Mouse (Mus musculus): Measurements from ENCODE around the gene Ppp1r21. TPM values are rescaled to one million over a fixed set of nuclear protein-coding genes. Genes with fewer than 3 reads are reported as not detected.

Ppp1r21 gene
- polyA plus RNA-seq, 1 experiment from 2014 or later: 19.6 TPM

GRCm38 (mm10) chr17:88553473-88554087 is 23.7 kb downstream of the Ppp1r21 start:
- no peak for ATAC-seq (ENCODE audit: insufficient read depth, low FRiP score)

GRCm38 (mm10) chr17:88556176-88556575 is 26.3 kb downstream of the Ppp1r21 start:
- 85% methylated on average over 13 of the region's 13 CpGs for WGBS
- Histone ChIP-seq H3K4me3 (replicated peaks; ENCODE audit: low read length) (no peak overlapping the region), H3K9me3 (replicated peaks; ENCODE audit: control insufficient read depth, low read length) (no peaks in the 10 kb centered on the region), H3K4me2 (ENCODE audit: low read depth, low read length) (no peak overlapping the region), H3K27me3 (ENCODE audit: control insufficient read depth, insufficient read depth, low read length) (no peaks in the 10 kb centered on the region), H3K27ac (ENCODE audit: low read length) (no peak overlapping the region), H3K36me3 (ENCODE audit: control insufficient read depth, insufficient read depth, low read length) (peaks cover 11% of the 10 kb centered on the region; the same call in 1 of the 2 replicates), H3K4me1 (ENCODE audit: control insufficient read depth, insufficient read depth, low read length) (peaks cover 7% of the 10 kb centered on the region), H3K9ac (ENCODE audit: low read length) (no peak overlapping the region)
- no peak for ATAC-seq (ENCODE audit: insufficient read depth, low FRiP score)

More at GRCm38 (mm10) chr17:88553473-88554087, 23.7 kb downstream of the Ppp1r21 start:
- H3K27ac ChIP-seq (ENCODE audit: low read length): no peak overlapping the region; the same call in 1 of the 2 replicates
- H3K4me3 ChIP-seq (replicated peaks; ENCODE audit: low read length): no peak overlapping the region
- H3K4me1 ChIP-seq (ENCODE audit: control insufficient read depth, insufficient read depth, low read length): peaks cover 7% of the 10 kb centered on the region
- 84% methylated on average over 11 of the region's 11 CpGs for WGBS
- no peak overlapping the region for H3K9ac ChIP-seq (ENCODE audit: low read length)
- H3K36me3 ChIP-seq (ENCODE audit: control insufficient read depth, insufficient read depth, low read length): peaks cover 17% of the 10 kb centered on the region; the same call in 1 of the 2 replicates
- H3K4me2 ChIP-seq (ENCODE audit: low read depth, low read length): no peak overlapping the region
- H3K27me3 ChIP-seq (ENCODE audit: control insufficient read depth, insufficient read depth, low read length): no peaks in the 10 kb centered on the region
- no peaks in the 10 kb centered on the region for H3K9me3 ChIP-seq (replicated peaks; ENCODE audit: control insufficient read depth, low read length)

GRCm38 (mm10) chr17:88556688-88557087 is 26.8 kb downstream of the Ppp1r21 start:
- peaks cover 11% of the 10 kb centered on the region; the same call in 1 of the 2 replicates for H3K36me3 ChIP-seq (ENCODE audit: control insufficient read depth, insufficient read depth, low read length)
- H3K9ac ChIP-seq (ENCODE audit: low read length): no peak overlapping the region
- H3K27ac ChIP-seq (ENCODE audit: low read length): no peak overlapping the region
- WGBS: 87% methylated on average over 4 of the region's 4 CpGs
- no peak for ATAC-seq (ENCODE audit: insufficient read depth, low FRiP score)
- no peaks in the 10 kb centered on the region for H3K27me3 ChIP-seq (ENCODE audit: control insufficient read depth, insufficient read depth, low read length)
- no peak overlapping the region for H3K4me3 ChIP-seq (replicated peaks; ENCODE audit: low read length)
- no peak overlapping the region for H3K4me2 ChIP-seq (ENCODE audit: low read depth, low read length)
- H3K4me1 ChIP-seq (ENCODE audit: control insufficient read depth, insufficient read depth, low read length): peaks cover 7% of the 10 kb centered on the region
- H3K9me3 ChIP-seq (replicated peaks; ENCODE audit: control insufficient read depth, low read length): no peaks in the 10 kb centered on the region

- H3K4me2 ChIP-seq (ENCODE audit: low read depth, low read length): no peak overlapping the region
- no peaks in the 10 kb centered on the region for H3K27me3 ChIP-seq (ENCODE audit: control insufficient read depth, insufficient read depth, low read length)
- ATAC-seq (ENCODE audit: insufficient read depth, low FRiP score): no peak; the same call in 1 of the 2 replicates
- WGBS: 33% methylated on average over 13 of the region's 13 CpGs
- no peak overlapping the region for H3K4me3 ChIP-seq (replicated peaks; ENCODE audit: low read length)
- no peaks in the 10 kb centered on the region for H3K9me3 ChIP-seq (replicated peaks; ENCODE audit: control insufficient read depth, low read length)
- no peak overlapping the region for H3K27ac ChIP-seq (ENCODE audit: low read length)
- H3K9ac ChIP-seq (ENCODE audit: low read length): no peak overlapping the region
- H3K36me3 ChIP-seq (ENCODE audit: control insufficient read depth, insufficient read depth, low read length): peaks cover 11% of the 10 kb centered on the region; the same call in 1 of the 2 replicates
- H3K4me1 ChIP-seq (ENCODE audit: control insufficient read depth, insufficient read depth, low read length): no peaks in the 10 kb centered on the region; the same call in 1 of the 2 replicates
Observed at GRCm38 (mm10) chr17:88558168-88558842, 28.4 kb downstream of the Ppp1r21 start.

GRCm38 (mm10) chr17:88563611-88564010 is 33.7 kb downstream of the Ppp1r21 start:
- H3K9me3 ChIP-seq (replicated peaks; ENCODE audit: control insufficient read depth, low read length): no peaks in the 10 kb centered on the region
- no peaks in the 10 kb centered on the region for H3K4me1 ChIP-seq (ENCODE audit: control insufficient read depth, insufficient read depth, low read length)
- no peak overlapping the region for H3K9ac ChIP-seq (ENCODE audit: low read length)
- ATAC-seq (ENCODE audit: insufficient read depth, low FRiP score): no peak
- 53% methylated on average over 3 of the region's 3 CpGs for WGBS
- H3K4me3 ChIP-seq (replicated peaks; ENCODE audit: low read length): no peak overlapping the region
- no peak overlapping the region for H3K27ac ChIP-seq (ENCODE audit: low read length)
- no peak overlapping the region for H3K4me2 ChIP-seq (ENCODE audit: low read depth, low read length)
- H3K36me3 ChIP-seq (ENCODE audit: control insufficient read depth, insufficient read depth, low read length): no peaks in the 10 kb centered on the region; the same call in 1 of the 2 replicates
- H3K27me3 ChIP-seq (ENCODE audit: control insufficient read depth, insufficient read depth, low read length): no peaks in the 10 kb centered on the region

GRCm38 (mm10) chr17:88569807-88570540 is 40.1 kb downstream of the Ppp1r21 start:
- WGBS: 86% methylated on average over 10 of the region's 10 CpGs
- ATAC-seq (ENCODE audit: insufficient read depth, low FRiP score): no peak
- no peaks in the 10 kb centered on the region for H3K27me3 ChIP-seq (ENCODE audit: control insufficient read depth, insufficient read depth, low read length)
- H3K4me2 ChIP-seq (ENCODE audit: low read depth, low read length): no peak overlapping the region
- H3K9ac ChIP-seq (ENCODE audit: low read length): no peak overlapping the region
- H3K36me3 ChIP-seq (ENCODE audit: control insufficient read depth, insufficient read depth, low read length): 0 out of 2 replicates have a peak, but pooled peaks cover 12% of the 10 kb centered on the region
- H3K27ac ChIP-seq (ENCODE audit: low read length): no peak overlapping the region
- H3K4me1 ChIP-seq (ENCODE audit: control insufficient read depth, insufficient read depth, low read length): no peaks in the 10 kb centered on the region
- no peak overlapping the region for H3K4me3 ChIP-seq (replicated peaks; ENCODE audit: low read length)
- H3K9me3 ChIP-seq (replicated peaks; ENCODE audit: control insufficient read depth, low read length): 0 out of 2 replicates have a peak, but pooled peaks cover 3% of the 10 kb centered on the region

GRCm38 (mm10) chr17:88570784-88571183 is 40.9 kb downstream of the Ppp1r21 start:
- Histone ChIP-seq H3K4me1 (ENCODE audit: control insufficient read depth, insufficient read depth, low read length) (no peaks in the 10 kb centered on the region), H3K4me2 (ENCODE audit: low read depth, low read length) (no peak overlapping the region), H3K9ac (ENCODE audit: low read length) (no peak overlapping the region), H3K27me3 (ENCODE audit: control insufficient read depth, insufficient read depth, low read length) (no peaks in the 10 kb centered on the region), H3K4me3 (replicated peaks; ENCODE audit: low read length) (no peak overlapping the region), H3K36me3 (ENCODE audit: control insufficient read depth, insufficient read depth, low read length) (0 out of 2 replicates have a peak, but pooled peaks cover 12% of the 10 kb centered on the region), H3K27ac (ENCODE audit: low read length) (no peak overlapping the region), H3K9me3 (replicated peaks; ENCODE audit: control insufficient read depth, low read length) (0 out of 2 replicates have a peak, but pooled peaks cover 3% of the 10 kb centered on the region)
- WGBS: 86% methylated on average over 11 of the region's 11 CpGs
- no peak for ATAC-seq (ENCODE audit: insufficient read depth, low FRiP score)

- H3K9ac ChIP-seq (ENCODE audit: low read length): no peak overlapping the region
- no peak overlapping the region for H3K4me3 ChIP-seq (replicated peaks; ENCODE audit: low read length)
- no peak overlapping the region for H3K4me2 ChIP-seq (ENCODE audit: low read depth, low read length)
- 77% methylated on average over 5 of the region's 5 CpGs for WGBS
- no peaks in the 10 kb centered on the region for H3K27me3 ChIP-seq (ENCODE audit: control insufficient read depth, insufficient read depth, low read length)
- H3K9me3 ChIP-seq (replicated peaks; ENCODE audit: control insufficient read depth, low read length): 0 out of 2 replicates have a peak, but pooled peaks cover 3% of the 10 kb centered on the region
- no peak for ATAC-seq (ENCODE audit: insufficient read depth, low FRiP score)
- no peaks in the 10 kb centered on the region for H3K4me1 ChIP-seq (ENCODE audit: control insufficient read depth, insufficient read depth, low read length)
- H3K27ac ChIP-seq (ENCODE audit: low read length): no peak overlapping the region
- H3K36me3 ChIP-seq (ENCODE audit: control insufficient read depth, insufficient read depth, low read length): peaks cover 29% of the 10 kb centered on the region; the same call in 1 of the 2 replicates
Observed at GRCm38 (mm10) chr17:88574811-88575210, 44.9 kb downstream of the Ppp1r21 start.
